Mouse (Mus musculus) ES-Bruce4 (cell line): Measurements from ENCODE around the gene Kif6.

Source experiments
- EP300 ChIP-seq: IDR thresholded peaks from 2 replicates; pipeline ENCODE4 v1.6.1; 2011; ENCODE audit warnings: low read depth, low read length; ENCODE audit not compliant: insufficient read depth
- POLR2A ChIP-seq: IDR thresholded peaks from one replicate; pipeline ENCODE4 v1.8.1; 2011; ENCODE audit warnings: low read length; ENCODE audit not compliant: insufficient read depth

DNA sequence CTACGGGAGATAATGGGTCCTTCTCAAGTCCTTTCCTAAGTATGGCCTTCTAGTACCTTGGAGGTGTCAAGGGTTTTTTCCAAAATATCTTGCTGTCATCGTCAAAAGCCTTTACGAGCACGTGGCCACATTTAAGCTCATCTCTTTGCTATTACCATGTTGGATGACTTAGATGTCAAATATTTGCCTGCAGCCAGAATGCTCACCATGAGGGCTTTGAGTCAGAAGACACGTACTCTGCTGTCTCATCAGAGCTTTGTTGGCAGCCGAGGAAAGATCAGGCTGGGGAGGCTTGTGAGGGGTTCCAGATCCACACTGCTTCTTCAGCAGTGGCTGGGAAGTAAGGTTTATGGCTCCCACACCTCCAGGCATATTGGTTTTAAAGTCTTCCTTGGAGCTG lies 53.4 kb downstream of the Kif6 start:
- TF ChIP-seq POLR2A (no peak), EP300 (no peak)
